ENCODE assay signal across 8 mouse cellular contexts in genomic region chrX:103821832-103822196, GRCm38 (mm10). TPM values are rescaled to one million over a fixed set of nuclear protein-coding genes. Genes with fewer than 3 reads are reported as not detected.
A peak's percentile ranks its signal among the peaks of the same experiment; 100 is the strongest.
DNase-seq lines count a peak whose midpoint lies in the region; ATAC-seq lines count a peak whose summit lies in the region.

Gene Slc16a2 (minus strand): TSS chrX:103821983.

- peaks cover 18% of the 10 kb centered on the region for H3K4me1 ChIP-seq in megakaryocyte, embryonic 14.5 days

- peaks cover 52% of the 10 kb centered on the region for H3K27me3 ChIP-seq in megakaryocyte, embryonic 14.5 days (replicated peaks)

- no peak for ATAC-seq in monocyte, adult 5-6 weeks (replicated peaks; ENCODE audit: insufficient number of reproducible peaks, low FRiP score, low TSS enrichment, poor library complexity, severe bottlenecking)

- H3K9me3 ChIP-seq in megakaryocyte, embryonic 14.5 days = peaks cover 4% of the 10 kb centered on the region; the same call in 1 of the 2 replicates

- no peaks in the 10 kb centered on the region for H3K36me3 ChIP-seq in megakaryocyte, embryonic 14.5 days (replicated peaks; ENCODE audit: low read length)

- DNase-seq in adrenal gland, adult (ENCODE audit: inconsistent age in 2 of 2, low spot score in 1 of 2) = peak; percentile 73 to 84
- peak; percentile 51 to 60 for DNase-seq in cerebellum, postnatal 36 days
- peak; percentile 63 for DNase-seq in gastrocnemius, postnatal 14 days
- peak; percentile 58 for DNase-seq in induced T-regulatory cell, adult 2 months (ENCODE audit: low read depth)
- peak; percentile 31 to 80 for DNase-seq in left cerebral cortex, postnatal 10 days (ENCODE audit: extremely low spot score in 1 of 2, low spot score in 2 of 2)
- DNase-seq in right cerebral cortex, adult 2 months (ENCODE audit: low spot score in 2 of 2) = peak; percentile 33 to 47

- peak within 1 kb of the TSS; percentile 92 for H3K4me3 ChIP-seq in megakaryocyte, embryonic 14.5 days (replicated peaks)

- intact Hi-C loops in gastrocnemius, postnatal 14 days (cut with DNase I; ENCODE audit: low total_unique reads) = no loop called here
- intact Hi-C loops in left cerebral cortex, postnatal 10 days (cut with DNase I) = loop anchor here (5.0 to 10.0 kb wide), 2 partner anchors 125 to 337 kb away; no protein-coding TSS in a partner anchor

RNA-seq across cellular contexts. Expression of gene Slc16a2, which starts in this region (rescaled TPM):
- 1 to 10 TPM; 4.9 to 7.2 TPM for total RNA-seq in gastrocnemius, postnatal 14 days (2021)
- total RNA-seq in left cerebral cortex, postnatal 10 days (2021) = 10 to 100 TPM; 61.0 to 63.3 TPM
- 0.30 TPM in 1 of 2 replicates, not detected in the other for polyA plus RNA-seq in megakaryocyte, embryonic 14.5 days (2012; ENCODE audit: insufficient read depth, low replicate concordance)
- total RNA-seq in monocyte, adult 5-6 weeks (2017) = 0.29 TPM in 1 of 3 replicates, not detected in the others

Comparison
In these comparisons a context has a peak if more than half of its experiments do, and no peak if none do; other contexts are left out.
1. RNA of gene Slc16a2 (total RNA-seq): 61.0 to 63.3 TPM in left cerebral cortex, postnatal 10 days; 4.9 to 7.2 TPM in gastrocnemius, postnatal 14 days and 0.29 TPM in monocyte, adult 5-6 weeks; every median in the first group is over 4 times any median in the second.
2. Peak in every context shown above with its lines, with median percentiles within 50 percentile points of each other: DNase-seq.